Mouse (Mus musculus) limb, embryonic 13.5 days (tissue): ENCODE measurements around the gene Sh3tc1. TPM values are rescaled to one million over a fixed set of nuclear protein-coding genes. Genes with fewer than 3 reads are reported as not detected.

Source experiments
- ATAC-seq: fragments of 200-750 bp; cut with Nextera tagmentation; 2 replicates; pipeline ENCODE4 v1.8.0; 2017; ENCODE audit warnings: low read depth, moderate number of reproducible peaks, moderate TSS enrichment; ENCODE audit not compliant: low FRiP score
- H3K27ac ChIP-seq: fragments of 300-500 bp; sonication (generic); 2 replicates; pipeline ENCODE4 v1.5.1; 2015; ENCODE audit warnings: inconsistent platforms, mild to moderate bottlenecking, moderate library complexity
- H3K27me3 ChIP-seq: fragments of 300-500 bp; sonication (generic); 2 replicates; pipeline ENCODE4 v1.6.1; 2015; ENCODE audit warnings: mild to moderate bottlenecking, inconsistent platforms
- H3K36me3 ChIP-seq: fragments of 300-500 bp; sonication (generic); 2 replicates; pipeline ENCODE4 v1.6.1; 2015; ENCODE audit warnings: inconsistent platforms, mild to moderate bottlenecking, moderate library complexity
- H3K4me1 ChIP-seq: fragments of 300-500 bp; sonication (generic); 2 replicates; pipeline ENCODE4 v1.6.1; 2015; ENCODE audit warnings: inconsistent platforms
- H3K4me2 ChIP-seq: fragments of 300-500 bp; sonication (generic); replicated peaks from 2 replicates; pipeline ENCODE4 v1.6.1; 2015; ENCODE audit warnings: inconsistent platforms, mild to moderate bottlenecking, moderate library complexity
- H3K4me3 ChIP-seq: fragments of 300-500 bp; sonication (generic); 2 replicates; pipeline ENCODE4 v1.5.1; 2015; ENCODE audit warnings: moderate library complexity, mild to moderate bottlenecking, inconsistent platforms
- H3K9ac ChIP-seq: fragments of 300-500 bp; sonication (generic); 2 replicates; pipeline ENCODE4 v1.6.1; 2015; ENCODE audit warnings: mild to moderate bottlenecking, inconsistent platforms
- H3K9me3 ChIP-seq: fragments of 300-500 bp; sonication (generic); 2 replicates; pipeline ENCODE4 v1.6.1; 2016; ENCODE audit warnings: inconsistent platforms
- WGBS: fragments of 180-500 bp; shearing (Covaris S2); methylation state at CpG from one replicate; pipeline ENCODE4 v1.1.7; 2015; 5-methylcytosine and 5-hydroxymethylcytosine counted together
- polyA plus RNA-seq: library from polyadenylated mRNA; unstranded; fragments of >200 nt; fragmentation: Nextera tagmentation; extraction: Ambion mirVana; gene quantifications from 2 replicates; pipeline ENCODE4 v1.2.1, GENCODE M21; 2015

The Sh3tc1 gene
- polyA plus RNA-seq, 1 experiment from 2014 or later: 5.3 TPM

- Histone ChIP-seq H3K27me3 (no peaks in the 10 kb centered on the region), H3K4me1 (peaks cover 45% of the 10 kb centered on the region)
- 80% methylated on average over 8 of the region's 8 CpGs for WGBS
These were observed 49.2 kb downstream of the Sh3tc1 start for GRCm38 (mm10) chr5:35690485-35691165.

GRCm38 (mm10) chr5:35689374-35689773 is 50.4 kb downstream of the Sh3tc1 start:
- H3K9me3 ChIP-seq: no peaks in the 10 kb centered on the region
- no peaks in the 10 kb centered on the region for H3K36me3 ChIP-seq
- H3K9ac ChIP-seq: no peak overlapping the region
- no peaks in the 10 kb centered on the region for H3K27me3 ChIP-seq
- no peak overlapping the region for H3K4me3 ChIP-seq
- no peak overlapping the region for H3K27ac ChIP-seq
- ATAC-seq: no peak
- peaks cover 48% of the 10 kb centered on the region for H3K4me1 ChIP-seq
- no peak overlapping the region for H3K4me2 ChIP-seq

More at GRCm38 (mm10) chr5:35690485-35691165, 49.2 kb downstream of the Sh3tc1 start:
- ATAC-seq: no peak
- Histone ChIP-seq H3K27ac (no peak overlapping the region), H3K9me3 (no peaks in the 10 kb centered on the region), H3K4me3 (no peak overlapping the region), H3K36me3 (no peaks in the 10 kb centered on the region), H3K9ac (no peak overlapping the region), H3K4me2 (no peak overlapping the region)

- H3K9me3 ChIP-seq: no peaks in the 10 kb centered on the region
- no peak overlapping the region for H3K4me3 ChIP-seq
- peaks cover 49% of the 10 kb centered on the region for H3K4me1 ChIP-seq
- WGBS: 87% methylated on average over 2 of the region's 2 CpGs
- no peaks in the 10 kb centered on the region for H3K27me3 ChIP-seq
- H3K9ac ChIP-seq: no peak overlapping the region
- no peak for ATAC-seq
- no peaks in the 10 kb centered on the region for H3K36me3 ChIP-seq
- H3K4me2 ChIP-seq: no peak overlapping the region
- no peak overlapping the region for H3K27ac ChIP-seq
These were observed 50.9 kb downstream of the Sh3tc1 start for GRCm38 (mm10) chr5:35688851-35689250.

- WGBS: 31% methylated on average over 5 of the region's 5 CpGs
- ATAC-seq: peak; percentile 85
These were observed 52.7 kb downstream of the Sh3tc1 start for GRCm38 (mm10) chr5:35687098-35687497.

GRCm38 (mm10) chr5:35686336-35686735 is 53.5 kb downstream of the Sh3tc1 start:
- 70% methylated on average over 4 of the region's 4 CpGs for WGBS
- Histone ChIP-seq H3K4me1 (peaks cover 43% of the 10 kb centered on the region), H3K9me3 (no peaks in the 10 kb centered on the region), H3K9ac (no peak overlapping the region), H3K27me3 (peaks cover 4% of the 10 kb centered on the region), H3K36me3 (no peaks in the 10 kb centered on the region), H3K27ac (no peak overlapping the region), H3K4me2 (no peak overlapping the region), H3K4me3 (no peak overlapping the region)
- no peak for ATAC-seq

More at GRCm38 (mm10) chr5:35687098-35687497, 52.7 kb downstream of the Sh3tc1 start:
- peaks cover 49% of the 10 kb centered on the region for H3K4me1 ChIP-seq
- H3K36me3 ChIP-seq: no peaks in the 10 kb centered on the region
- H3K27me3 ChIP-seq: no peaks in the 10 kb centered on the region
- H3K4me2 ChIP-seq: no peak overlapping the region
- H3K27ac ChIP-seq: peak overlapping the region; percentile 48; the same call in 1 of the 2 replicates
- H3K4me3 ChIP-seq: no peak overlapping the region
- no peak overlapping the region for H3K9ac ChIP-seq
- no peaks in the 10 kb centered on the region for H3K9me3 ChIP-seq

- H3K9ac ChIP-seq: no peak overlapping the region
- H3K9me3 ChIP-seq: no peaks in the 10 kb centered on the region
- no peak overlapping the region for H3K27ac ChIP-seq
- peaks cover 31% of the 10 kb centered on the region for H3K4me1 ChIP-seq
- no peak for ATAC-seq
- H3K36me3 ChIP-seq: no peaks in the 10 kb centered on the region
- H3K27me3 ChIP-seq: peaks cover 16% of the 10 kb centered on the region
- no peak overlapping the region for H3K4me2 ChIP-seq
- H3K4me3 ChIP-seq: no peak overlapping the region
- 64% methylated on average over 3 of the region's 3 CpGs for WGBS
These were observed 54.7 kb downstream of the Sh3tc1 start for GRCm38 (mm10) chr5:35685079-35685478.

- H3K4me3 ChIP-seq: no peak overlapping the region
- H3K36me3 ChIP-seq: no peaks in the 10 kb centered on the region
- no peak overlapping the region for H3K9ac ChIP-seq
- no peak overlapping the region for H3K27ac ChIP-seq
- H3K9me3 ChIP-seq: no peaks in the 10 kb centered on the region
- peaks cover 25% of the 10 kb centered on the region for H3K4me1 ChIP-seq
- 51% methylated on average over 2 of the region's 2 CpGs for WGBS
- H3K4me2 ChIP-seq: no peak overlapping the region
- ATAC-seq: no peak
- H3K27me3 ChIP-seq: peaks cover 49% of the 10 kb centered on the region
These were observed 58.8 kb downstream of the Sh3tc1 start for GRCm38 (mm10) chr5:35680958-35681357.

GRCm38 (mm10) chr5:35679256-35680155 is 60.3 kb downstream of the Sh3tc1 start, which contains the start of gene Htra3:
Gene Htra3, minus strand, starts transcription at chr5:35679782.
- ATAC-seq: peak; percentile 42; the same call in 1 of the 2 replicates
- 10% methylated on average over 36 of the region's 42 CpGs for WGBS
- H3K4me1 ChIP-seq: peaks cover 33% of the 10 kb centered on the region
- peak within 1 kb of the TSS; percentile 88 for H3K4me2 ChIP-seq
- peaks cover 49% of the 10 kb centered on the region for H3K27me3 ChIP-seq
- H3K4me3 ChIP-seq: peak within 1 kb of the TSS; percentile 54
- no peaks in the 10 kb centered on the region for H3K36me3 ChIP-seq
- peak within 1 kb of the TSS; percentile 74 for H3K9ac ChIP-seq
- H3K9me3 ChIP-seq: no peaks in the 10 kb centered on the region
- H3K27ac ChIP-seq: no peak within 1 kb of the TSS; the same call in 1 of the 2 replicates

- peaks cover 49% of the 10 kb centered on the region for H3K27me3 ChIP-seq
- 76% methylated on average over 7 of the region's 7 CpGs for WGBS
- no peak overlapping the region for H3K4me2 ChIP-seq
- peaks cover 56% of the 10 kb centered on the region for H3K4me1 ChIP-seq
- no peak overlapping the region for H3K27ac ChIP-seq
- H3K9me3 ChIP-seq: no peaks in the 10 kb centered on the region
- no peak overlapping the region for H3K4me3 ChIP-seq
- H3K9ac ChIP-seq: no peak overlapping the region
- H3K36me3 ChIP-seq: no peaks in the 10 kb centered on the region
- no peak for ATAC-seq
These were observed 62.8 kb downstream of the Sh3tc1 start for GRCm38 (mm10) chr5:35676964-35677363.

GRCm38 (mm10) chr5:35674081-35674555 is 65.7 kb downstream of the Sh3tc1 start:
- no peak overlapping the region for H3K4me2 ChIP-seq
- no peaks in the 10 kb centered on the region for H3K36me3 ChIP-seq
- WGBS: 28% methylated on average over 4 of the region's 4 CpGs
- H3K9me3 ChIP-seq: no peaks in the 10 kb centered on the region
- peak; percentile 71 for ATAC-seq
- no peak overlapping the region for H3K4me3 ChIP-seq
- peaks cover 24% of the 10 kb centered on the region for H3K27me3 ChIP-seq
- H3K9ac ChIP-seq: no peak overlapping the region
- H3K4me1 ChIP-seq: peaks cover 77% of the 10 kb centered on the region
- peak overlapping the region; percentile 62; the same call in 1 of the 2 replicates for H3K27ac ChIP-seq

- H3K27ac ChIP-seq: peak overlapping the region; percentile 62
- no peak overlapping the region for H3K9ac ChIP-seq
- 50% methylated on average over 7 of the region's 7 CpGs for WGBS
- H3K9me3 ChIP-seq: no peaks in the 10 kb centered on the region
- H3K4me3 ChIP-seq: no peak overlapping the region
- peak overlapping the region; percentile 3; the same call in 1 of the 2 replicates for H3K4me2 ChIP-seq
- H3K36me3 ChIP-seq: no peaks in the 10 kb centered on the region
- peaks cover 14% of the 10 kb centered on the region for H3K27me3 ChIP-seq
- ATAC-seq: no peak; the same call in 1 of the 2 replicates
- peaks cover 72% of the 10 kb centered on the region for H3K4me1 ChIP-seq
These were observed 66.7 kb downstream of the Sh3tc1 start for GRCm38 (mm10) chr5:35673086-35673485.

GRCm38 (mm10) chr5:35672581-35672980 is 67.2 kb downstream of the Sh3tc1 start:
- H3K27ac ChIP-seq: peak overlapping the region; percentile 62; the same call in 1 of the 2 replicates
- no peak overlapping the region for H3K4me3 ChIP-seq
- H3K4me2 ChIP-seq: no peak overlapping the region; the same call in 1 of the 2 replicates
- no peak for ATAC-seq
- no peak overlapping the region for H3K9ac ChIP-seq
- H3K27me3 ChIP-seq: peaks cover 8% of the 10 kb centered on the region
- no peaks in the 10 kb centered on the region for H3K36me3 ChIP-seq
- WGBS: 67% methylated on average over 1 of the region's 1 CpGs
- peaks cover 72% of the 10 kb centered on the region for H3K4me1 ChIP-seq
- no peaks in the 10 kb centered on the region for H3K9me3 ChIP-seq
